Mouse (Mus musculus): Measurements from ENCODE around the gene Rasgrp4.

Rasgrp4 gene

DNA sequence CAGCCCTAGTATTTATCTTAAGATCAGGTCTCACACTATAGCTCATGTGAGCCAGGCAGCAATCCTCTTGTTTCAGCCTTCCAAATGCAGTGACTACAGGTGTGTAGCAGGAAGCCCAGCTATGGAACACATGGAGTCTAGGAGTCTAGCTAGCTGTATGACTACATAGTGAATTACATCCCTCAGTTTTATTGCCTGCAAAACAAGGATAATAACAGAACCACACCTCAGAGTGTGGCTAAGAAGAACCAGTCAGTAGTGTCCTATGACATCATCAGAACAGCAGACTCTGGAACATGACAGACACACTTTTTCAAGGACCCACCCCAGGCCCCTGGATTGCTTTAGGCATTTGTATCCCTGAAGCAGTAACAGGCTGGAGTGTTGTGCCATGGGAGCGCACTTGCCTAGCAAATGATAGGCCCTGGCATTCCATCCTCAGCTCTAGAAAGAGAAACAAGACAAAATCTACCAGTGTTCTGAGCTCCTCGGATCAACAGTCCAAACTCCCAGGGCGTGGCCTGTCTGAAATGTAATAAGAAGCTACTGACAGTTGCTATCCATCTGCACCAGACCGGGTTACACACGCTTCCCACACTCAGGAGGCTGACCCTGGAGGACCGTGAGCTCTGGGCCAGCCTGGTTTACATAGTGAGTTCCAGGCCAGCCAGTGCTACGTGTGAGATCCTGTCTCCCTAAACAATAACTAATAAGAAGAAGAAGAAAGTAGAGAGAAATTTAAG is 12.1 kb downstream of the Rasgrp4 start:
- CTCF ChIA-PET: no interaction called here

DNA sequence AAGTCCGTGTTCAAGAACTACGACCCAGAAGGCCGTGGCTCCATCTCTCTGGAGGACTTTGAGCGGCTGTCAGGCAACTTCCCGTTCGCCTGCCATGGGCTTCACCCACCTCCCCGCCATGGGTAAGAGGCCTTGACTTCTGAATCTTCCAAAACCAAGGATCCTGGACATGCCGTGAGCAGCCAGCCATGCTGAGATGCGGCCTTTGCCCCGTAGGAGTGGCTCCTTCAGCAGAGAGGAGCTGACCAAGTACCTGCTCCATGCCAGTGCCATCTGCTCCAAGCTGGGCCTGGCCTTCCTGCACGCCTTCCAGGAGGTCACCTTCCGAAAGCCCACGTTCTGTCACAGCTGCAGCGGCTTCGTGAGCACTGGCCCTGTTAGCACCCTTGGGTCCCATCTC is 14.1 kb downstream of the Rasgrp4 start:
- CTCF ChIA-PET: interaction anchor here (0.6 to 0.9 kb wide), 2 partner anchors 11 to 98 kb away, joined by 8 to 9 read pairs; no protein-coding TSS in a partner anchor

DNA sequence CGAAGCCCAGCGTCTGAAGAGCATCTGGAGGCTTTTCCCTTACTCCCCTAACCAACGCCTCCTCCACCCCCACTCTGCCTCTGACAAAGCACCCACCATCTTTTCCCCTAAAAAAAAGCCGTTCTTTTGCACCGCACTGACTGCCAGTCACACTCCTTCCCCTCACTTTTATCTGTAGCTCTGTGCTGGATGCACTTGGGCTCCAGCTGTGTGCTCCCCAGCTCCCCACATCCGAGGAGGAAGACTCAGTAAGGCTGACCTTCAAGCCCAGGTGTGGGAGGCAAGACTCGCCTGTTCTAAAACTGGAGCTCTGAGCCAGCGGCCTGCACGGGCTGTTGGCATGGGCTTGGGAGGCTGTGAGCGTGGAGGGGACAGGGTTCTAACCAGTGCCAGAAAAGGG is 16.8 kb downstream of the Rasgrp4 start:
- CTCF ChIA-PET: interaction anchor here (0.5 to 0.6 kb wide), 2 partner anchors 18 to 29 kb away, joined by 3 to 5 read pairs; no protein-coding TSS in a partner anchor

DNA sequence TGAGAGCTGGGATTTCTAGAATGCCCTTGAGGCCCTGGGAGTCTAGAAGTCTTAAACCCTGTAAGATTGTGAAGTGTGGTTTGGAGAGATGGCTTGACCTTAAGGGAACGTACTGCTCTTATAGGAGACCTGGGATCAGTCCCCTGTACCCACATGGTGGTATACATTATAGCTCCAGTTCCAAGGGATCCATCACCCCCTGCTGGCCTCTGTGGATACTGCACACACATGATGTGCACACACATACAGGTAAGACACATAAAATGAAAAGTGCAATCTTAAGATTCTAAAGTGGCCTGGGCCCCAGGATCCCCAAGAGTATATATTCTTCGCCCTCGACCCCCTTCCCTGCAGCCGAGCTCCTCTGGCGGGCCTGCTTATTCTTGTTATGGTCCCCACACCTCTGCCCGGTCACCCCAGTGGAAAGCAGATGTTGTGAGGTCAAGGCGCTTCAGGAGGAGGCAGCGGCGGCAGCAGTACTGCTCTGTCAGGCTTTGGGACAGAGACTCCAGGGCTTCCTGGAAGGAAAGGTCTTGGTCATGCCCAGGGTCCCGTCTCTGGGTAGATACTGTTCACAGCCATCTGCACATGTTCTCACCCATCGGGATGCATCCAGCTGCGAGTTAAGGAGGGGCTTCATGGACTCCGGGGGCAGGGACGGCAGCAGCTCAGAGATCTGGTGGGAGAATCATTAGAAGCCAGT is 19.5 kb downstream of the Rasgrp4 start:
- CTCF ChIA-PET: interaction anchor here (0.6 to 0.7 kb wide), 2 partner anchors 21 to 269 kb away, joined by 3 read pairs; no protein-coding TSS in a partner anchor

DNA sequence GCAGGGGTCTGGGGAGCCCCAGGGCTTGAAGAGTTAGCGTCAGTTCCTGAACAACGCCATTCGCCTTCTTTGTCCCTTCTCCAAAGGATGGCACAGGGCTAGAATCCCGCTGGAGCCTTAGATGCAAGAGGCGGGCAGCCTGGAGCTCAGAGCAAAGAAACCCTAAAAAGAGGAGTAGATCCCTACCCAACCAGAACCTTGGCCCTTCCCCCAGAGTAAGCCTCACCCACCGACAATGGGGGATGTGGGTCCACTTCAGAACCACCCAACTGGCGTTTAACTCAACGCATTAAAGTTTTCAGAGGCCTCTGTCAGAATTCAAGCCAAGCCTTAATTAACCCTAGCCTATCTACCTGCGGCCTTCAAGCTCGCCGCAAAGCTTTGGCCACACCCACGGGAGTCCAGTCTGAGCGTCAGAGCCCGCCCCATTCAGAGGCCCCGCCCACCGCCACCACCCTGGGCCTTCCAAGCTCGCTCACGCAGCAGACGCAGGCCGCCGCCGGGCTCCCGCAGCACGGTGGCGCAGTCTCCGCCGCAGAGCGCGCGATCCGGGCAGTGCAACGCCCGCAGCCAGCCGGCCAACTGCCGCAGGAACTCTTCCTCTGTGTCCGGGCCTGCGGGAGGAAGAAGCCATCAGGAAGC is 20.7 kb downstream of the Rasgrp4 start:
- CTCF ChIA-PET: interaction anchor here (0.6 kb wide), 1 partner anchor 268 kb away, joined by 3 read pairs; no protein-coding TSS in a partner anchor

DNA sequence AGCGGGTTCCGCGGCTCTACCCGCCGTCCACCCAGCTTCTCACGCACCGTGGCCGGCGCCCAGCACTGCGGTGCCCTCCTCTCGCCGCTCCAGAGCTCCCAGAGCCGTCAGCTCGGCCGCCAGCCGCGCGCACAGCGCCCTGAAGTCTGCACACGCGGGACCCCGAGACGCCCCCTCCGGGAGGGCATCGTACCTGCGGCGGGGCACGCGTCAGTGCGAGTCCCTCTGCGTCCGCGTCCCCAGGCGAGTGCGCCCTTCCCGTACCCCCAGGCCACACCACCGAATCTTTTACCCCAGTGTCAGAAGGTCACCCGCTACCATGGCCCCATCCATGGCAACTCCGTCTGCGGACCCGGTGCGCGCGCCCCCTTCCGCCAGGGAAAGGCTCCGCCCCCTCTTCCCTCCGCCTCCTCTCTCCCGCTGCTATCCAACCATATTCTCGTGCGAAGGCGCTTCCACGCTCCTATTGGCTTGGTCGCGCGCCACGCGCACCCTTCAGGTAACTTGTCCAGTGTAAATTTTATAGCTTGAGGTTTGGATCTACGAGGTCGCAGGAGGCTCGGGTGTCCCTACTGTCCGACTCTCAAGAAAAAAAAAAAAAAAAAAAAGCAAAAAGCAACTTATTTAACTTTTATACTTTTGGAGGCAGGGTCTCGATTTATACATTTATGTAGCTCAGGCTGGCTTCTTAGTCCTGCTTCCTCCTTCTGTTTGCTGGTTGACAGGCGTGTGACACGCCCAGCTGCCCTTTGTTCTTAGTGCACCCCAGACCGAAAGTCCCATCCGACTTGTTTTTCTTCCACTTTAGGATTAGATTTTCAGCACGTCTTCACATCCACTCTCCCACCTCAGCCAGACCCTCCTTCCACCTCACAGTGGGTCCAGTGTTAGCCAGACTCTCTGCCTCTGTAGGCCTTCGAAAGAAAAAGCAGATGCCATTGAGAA is 21.5 kb downstream of the Rasgrp4 start, which contains the start of gene Fam98c:
Fam98c (minus strand) TSS at position 397 of the 945 bp plus-strand sequence.
- CTCF ChIA-PET: interaction anchor here (0.6 kb wide), 1 partner anchor 1595 kb away, joined by 3 read pairs; no protein-coding TSS in a partner anchor

DNA sequence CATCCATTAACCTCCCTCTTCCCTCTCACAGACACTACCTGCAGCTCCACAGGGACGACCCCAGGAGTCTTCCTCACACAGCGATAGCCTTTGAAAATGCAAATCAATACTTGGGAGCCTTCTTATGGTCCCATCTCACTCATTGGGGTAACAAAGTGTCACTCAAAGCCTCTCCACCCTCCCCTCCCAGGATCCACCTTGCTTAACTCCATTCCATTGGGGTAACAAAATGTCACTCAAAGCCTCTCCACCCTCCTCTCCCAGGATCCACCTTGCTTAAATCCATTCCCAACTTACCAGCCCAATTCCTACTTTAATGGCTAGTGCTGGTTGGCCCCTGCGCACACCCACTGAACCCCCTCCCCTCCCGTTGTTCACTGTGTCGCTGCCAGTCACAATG is 23.6 kb downstream of the Rasgrp4 start:
- CTCF ChIA-PET: no interaction called here

DNA sequence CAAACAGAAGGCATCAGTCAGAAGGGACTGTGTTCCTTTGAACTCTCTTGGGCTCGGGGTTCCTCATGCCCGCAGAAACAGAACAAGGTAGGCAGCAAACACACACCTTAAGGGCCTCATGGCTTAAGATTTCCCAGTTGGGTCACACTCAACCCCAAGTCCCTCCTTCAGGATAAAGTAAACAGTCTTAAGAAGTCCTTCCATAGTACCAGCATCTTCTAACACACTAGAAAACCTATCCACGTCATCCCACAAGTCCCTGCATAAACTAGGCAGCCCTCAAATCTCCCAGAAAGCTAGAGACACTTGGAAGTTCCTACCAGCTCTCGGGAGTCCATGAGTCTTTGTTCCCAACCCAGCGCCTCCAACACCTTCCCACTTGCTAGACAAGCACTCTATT is 27.6 kb downstream of the Rasgrp4 start:
- CTCF ChIA-PET: no interaction called here

DNA sequence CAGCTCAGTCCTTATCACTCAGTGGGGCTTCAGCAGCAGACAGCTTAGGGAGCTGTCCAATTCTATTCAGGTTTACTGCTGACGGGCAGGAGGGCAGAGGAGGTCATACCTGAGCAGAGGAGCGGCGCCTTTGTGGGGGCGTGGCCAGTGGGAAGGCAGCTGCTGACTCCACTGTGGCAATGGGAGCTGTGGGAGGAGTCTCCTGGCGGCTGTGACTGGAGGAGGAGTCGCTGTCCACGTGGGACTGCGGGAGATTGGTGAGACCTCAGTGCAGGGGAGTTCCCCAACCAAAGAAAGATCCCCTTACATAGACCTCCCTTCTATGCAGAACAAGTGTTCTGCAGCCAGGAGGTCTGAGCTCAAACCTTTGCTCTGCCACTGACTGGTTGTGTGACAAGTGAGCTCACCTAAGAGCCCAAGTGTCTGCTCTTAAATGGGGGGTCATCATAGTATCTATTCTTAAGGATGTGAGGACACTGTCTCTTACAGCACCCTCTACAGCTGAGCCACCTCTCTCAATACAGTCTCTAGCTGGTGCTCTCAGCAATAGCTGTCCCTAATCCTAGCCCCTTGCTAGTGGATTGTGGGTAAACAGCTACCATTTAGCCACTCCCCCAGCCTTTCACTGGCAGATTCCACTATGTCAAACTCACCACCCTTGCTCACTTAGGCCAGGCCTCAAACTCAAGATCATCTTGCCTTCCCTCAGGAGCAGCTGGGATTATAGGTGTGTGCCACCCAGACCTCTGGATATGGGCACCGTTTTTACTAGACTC is 28.3 kb downstream of the Rasgrp4 start:
- CTCF ChIA-PET: no interaction called here

DNA sequence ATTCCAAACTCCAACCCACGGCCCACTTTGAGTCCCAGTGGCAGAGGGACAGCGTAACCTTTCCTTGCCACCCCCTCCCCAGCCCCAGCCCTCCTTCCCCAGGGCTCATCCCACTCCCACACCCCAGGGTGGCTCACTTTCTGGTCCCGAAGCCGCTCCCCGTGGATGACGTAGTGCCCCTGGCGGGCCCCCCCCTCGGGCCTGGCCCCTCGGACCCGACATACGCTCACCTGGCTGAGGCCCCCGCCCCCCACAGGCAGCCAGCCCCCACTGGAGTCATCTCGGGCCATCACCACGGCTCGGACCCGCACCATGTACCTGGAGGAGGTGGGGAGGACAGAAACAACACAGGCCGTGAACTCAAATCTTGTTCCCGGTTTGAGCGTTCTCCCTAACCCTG is 33.0 kb downstream of the Rasgrp4 start:
- CTCF ChIA-PET: no interaction called here

DNA sequence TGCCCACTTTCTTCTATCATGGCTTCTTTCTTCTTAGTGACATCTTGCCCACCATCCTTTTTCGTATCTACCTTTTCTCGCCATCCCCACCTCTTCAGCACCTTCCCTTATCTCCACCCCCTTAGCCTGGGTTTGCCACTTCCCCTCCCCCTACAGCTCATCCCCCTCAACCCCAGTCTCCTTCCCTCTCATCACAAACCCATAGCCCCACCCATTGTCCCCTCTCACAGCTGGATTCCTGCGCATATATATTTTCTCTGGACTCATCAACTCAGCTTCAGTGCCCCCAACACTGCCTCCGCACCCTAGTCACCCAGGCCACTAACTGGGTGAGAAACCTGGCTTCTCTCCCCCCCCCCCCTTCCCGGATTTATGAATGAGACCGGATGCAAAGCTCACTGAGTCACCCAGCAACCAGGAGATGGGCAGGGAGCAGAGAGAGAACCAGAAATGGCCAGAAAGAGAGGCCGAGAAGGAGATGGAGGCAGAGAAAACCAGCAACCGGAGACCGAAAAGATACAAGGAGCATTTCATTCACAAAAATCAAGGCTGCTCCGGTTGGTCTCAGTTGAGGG is 33.6 kb downstream of the Rasgrp4 start:
- CTCF ChIA-PET: interaction anchor here (0.6 kb wide), 1 partner anchor 368 kb away, joined by 5 read pairs; no protein-coding TSS in a partner anchor

DNA sequence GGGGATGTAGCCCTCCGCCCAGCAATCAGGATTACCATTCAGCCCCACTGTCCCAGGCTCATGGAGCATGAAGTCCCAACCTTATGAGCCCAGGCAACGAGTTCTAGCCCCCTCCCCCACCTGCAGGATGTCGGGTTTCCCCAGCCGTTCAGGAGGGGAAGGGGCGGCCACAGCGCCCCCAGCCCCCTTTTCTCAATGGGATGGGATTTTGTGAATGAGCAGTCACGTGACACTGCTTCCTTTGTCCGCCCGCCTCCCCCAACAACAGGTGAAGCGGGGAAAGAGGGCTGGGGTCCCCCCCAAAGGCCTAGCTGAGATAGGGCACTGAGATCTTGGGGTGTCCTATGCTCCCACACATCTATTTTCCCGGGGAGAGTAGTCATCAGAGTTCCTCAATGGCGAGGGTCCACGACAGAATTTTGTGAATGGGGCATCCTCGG is 34.2 kb downstream of the Rasgrp4 start:
- CTCF ChIA-PET: interaction anchor here (0.6 kb wide), 2 partner anchors 17 to 368 kb away, joined by 3 to 5 read pairs; no protein-coding TSS in a partner anchor

DNA sequence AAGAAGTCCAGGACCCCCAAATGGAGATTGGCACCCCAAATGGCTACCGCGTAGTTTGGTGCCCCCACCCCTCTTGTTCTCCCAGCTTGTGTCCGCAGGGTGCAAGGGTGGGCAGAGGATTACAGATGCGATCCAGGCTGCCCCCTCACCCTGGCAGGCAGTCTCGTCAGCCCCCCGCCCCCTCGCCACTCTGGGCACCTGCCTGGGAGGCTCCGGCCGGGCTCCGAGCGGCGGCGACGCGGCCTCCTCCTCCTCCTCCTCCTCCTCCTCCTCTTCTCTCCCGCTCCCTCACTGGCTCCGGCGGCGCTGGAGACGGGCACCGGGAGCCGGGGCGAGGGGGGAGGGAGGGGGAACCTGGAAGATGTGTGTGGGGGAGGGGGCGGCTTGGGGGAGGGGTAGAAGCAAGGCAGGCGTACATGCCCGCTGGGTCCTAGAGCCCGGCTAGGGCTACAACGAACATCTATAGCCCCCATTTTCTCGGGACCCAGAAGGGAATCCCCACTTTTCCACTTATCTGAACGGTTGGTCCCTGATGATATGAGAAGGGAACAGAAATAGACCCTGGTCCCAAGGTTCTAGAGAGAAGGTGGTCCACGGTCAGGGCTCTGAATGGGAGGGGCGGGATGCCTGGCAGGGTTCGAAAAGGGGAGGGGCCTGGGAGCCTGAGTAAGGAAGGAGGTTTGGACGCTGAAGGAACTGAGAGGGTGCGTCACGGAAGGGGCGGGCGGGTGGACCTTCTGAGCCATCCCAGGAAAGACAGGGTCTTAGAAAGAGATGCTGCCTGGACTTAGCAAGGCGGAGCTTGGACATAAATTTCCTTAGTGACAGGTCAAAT is 34.8 kb downstream of the Rasgrp4 start:
- CTCF ChIA-PET: interaction anchor here (0.6 kb wide), 2 partner anchors 18 to 67 kb away, joined by 3 to 6 read pairs; no protein-coding TSS in a partner anchor

DNA sequence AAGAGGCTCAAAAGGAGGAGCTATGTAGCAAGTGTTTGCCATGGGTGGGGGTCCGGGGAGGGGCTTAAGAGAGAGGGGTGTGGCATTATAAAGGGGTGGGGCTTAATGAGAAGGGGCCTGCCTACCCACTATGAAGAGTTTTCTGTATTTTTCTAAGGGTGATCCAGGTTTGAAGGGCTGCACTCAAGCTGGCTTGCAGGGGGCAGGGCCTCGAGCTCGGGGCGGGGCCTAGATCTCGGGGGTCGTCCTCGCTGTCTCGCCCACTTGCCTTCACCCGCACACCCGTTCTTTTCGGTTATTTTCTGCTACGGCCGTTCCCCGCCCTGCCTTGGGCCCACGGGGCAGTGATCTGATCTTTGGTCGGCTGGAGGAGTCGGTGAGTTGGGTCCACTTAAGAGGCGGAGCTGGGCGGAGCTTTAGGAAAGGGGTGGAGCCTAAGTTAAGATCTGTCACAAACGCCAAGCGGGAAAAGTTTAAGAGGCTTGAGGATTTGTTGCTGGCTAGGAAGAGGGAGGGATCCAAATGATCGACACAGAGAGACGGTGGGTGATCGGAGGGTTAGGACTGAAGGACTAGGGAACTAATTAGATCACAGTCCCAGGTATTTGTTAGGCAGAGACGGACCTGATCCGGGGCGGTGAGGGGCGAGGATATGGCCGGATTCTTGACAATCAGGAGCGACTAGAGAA is 35.6 kb downstream of the Rasgrp4 start, which contains the start of the genes Ggn and Spred3:
Ggn (plus strand) TSS at position 145 of the 689 bp plus-strand sequence.
Spred3 (minus strand) TSS at position 346 of the 689 bp plus-strand sequence.
- CTCF ChIA-PET: interaction anchor here (0.6 kb wide), 1 partner anchor 67 kb away, joined by 6 read pairs; no protein-coding TSS in a partner anchor

DNA sequence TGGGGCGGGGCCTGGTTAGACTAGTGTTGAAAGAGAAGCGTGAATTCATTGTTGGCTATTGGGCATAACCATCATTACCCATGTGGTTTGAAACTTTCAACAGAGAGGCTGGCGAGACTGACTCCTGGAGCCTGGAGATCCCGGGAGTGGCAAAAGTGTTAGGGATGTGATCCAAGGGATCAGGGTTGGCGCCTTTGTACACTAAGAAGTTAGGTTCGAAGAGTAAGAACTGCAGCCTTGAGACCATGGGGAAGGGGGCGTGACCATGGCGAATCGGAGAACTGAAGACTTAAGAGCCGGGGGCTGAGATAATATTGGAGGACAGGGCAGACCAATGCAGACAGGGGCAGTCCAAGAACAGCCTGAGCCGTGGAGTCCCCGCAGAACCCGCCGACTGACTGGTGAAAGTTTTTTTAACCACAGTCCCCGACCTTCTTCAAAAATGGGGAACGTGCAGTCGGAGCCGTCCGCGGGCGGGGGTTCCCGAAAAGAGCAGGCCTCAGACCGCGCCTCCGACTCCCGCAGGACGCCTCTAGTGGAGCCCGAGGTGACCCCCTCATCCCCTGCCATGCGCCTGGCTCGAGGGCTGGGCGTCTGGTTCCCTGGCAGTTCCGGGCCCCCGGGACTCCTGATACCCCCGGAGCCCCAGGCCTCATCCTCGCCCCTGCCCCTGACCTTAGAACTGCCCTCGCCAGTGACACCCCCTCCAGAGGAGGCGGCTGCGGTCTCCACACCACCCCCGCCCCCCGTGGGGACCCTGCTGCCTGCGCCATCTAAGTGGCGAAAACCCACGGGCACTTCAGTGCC is 36.3 kb downstream of the Rasgrp4 start:
- CTCF ChIA-PET: no interaction called here

DNA sequence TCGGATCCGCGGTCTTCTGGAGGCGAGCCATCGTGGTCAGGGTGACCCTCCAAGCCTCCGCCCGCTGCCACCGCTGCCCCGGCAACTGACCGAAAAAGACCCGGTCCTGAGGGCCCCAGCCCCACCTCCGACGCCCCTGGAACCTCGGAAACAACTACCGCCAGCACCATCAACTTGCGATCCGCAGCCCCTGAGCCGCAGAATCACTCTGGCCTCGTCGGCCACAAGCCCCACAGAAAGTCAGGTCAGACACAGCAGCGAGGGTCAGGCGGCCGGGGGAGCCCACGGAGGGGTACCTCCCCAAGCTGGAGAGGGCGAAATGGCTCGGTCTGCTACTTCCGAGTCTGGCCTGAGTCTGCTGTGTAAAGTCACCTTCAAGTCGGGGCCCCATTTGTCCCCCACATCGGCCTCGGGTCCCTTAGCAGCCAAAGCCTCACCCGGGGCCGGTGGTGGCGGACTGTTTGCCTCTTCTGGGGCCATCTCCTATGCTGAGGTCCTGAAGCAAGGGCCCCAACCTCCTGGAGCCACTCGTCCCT is 37.0 kb downstream of the Rasgrp4 start:
- CTCF ChIA-PET: no interaction called here

Measured in spleen, embryonic (tissue).